Mouse (Mus musculus) heart, embryonic 16.5 days (tissue): Measurements from ENCODE around the gene Fhod1. TPM values are rescaled to one million over a fixed set of nuclear protein-coding genes. Genes with fewer than 3 reads are reported as not detected.

Experiments used
- ATAC-seq: fragments of 200-750 bp; cut with Nextera tagmentation; replicated peaks from 2 replicates; pipeline ENCODE4 v1.8.0; 2017; ENCODE audit warnings: moderate number of reproducible peaks; ENCODE audit not compliant: insufficient read depth, low FRiP score; ENCODE audit errors: extremely low read depth
- H3K27ac ChIP-seq: fragments of 300-500 bp; sonication (generic); 2 replicates; pipeline ENCODE4 v1.5.1; 2014; ENCODE audit warnings: mild to moderate bottlenecking, low read length, control low read depth, moderate library complexity
- H3K27me3 ChIP-seq: fragments of 300-500 bp; sonication (generic); 2 replicates; pipeline ENCODE4 v1.6.1; 2014; ENCODE audit warnings: low read length, mixed read lengths; ENCODE audit not compliant: control insufficient read depth, insufficient read depth
- H3K36me3 ChIP-seq: fragments of 300-500 bp; sonication (generic); 2 replicates; pipeline ENCODE4 v1.6.1; 2014; ENCODE audit not compliant: control insufficient read depth, insufficient read depth
- H3K4me1 ChIP-seq: fragments of 300-500 bp; sonication (generic); 2 replicates; pipeline ENCODE4 v1.6.1; 2014; ENCODE audit warnings: low read length, mixed read lengths; ENCODE audit not compliant: control insufficient read depth, insufficient read depth
- H3K4me2 ChIP-seq: fragments of 300-500 bp; sonication (generic); 2 replicates; pipeline ENCODE4 v1.6.1; 2014; ENCODE audit warnings: low read depth, mild to moderate bottlenecking, control low read depth, low read length
- H3K4me3 ChIP-seq: fragments of 300-500 bp; sonication (generic); 2 replicates; pipeline ENCODE4 v1.5.1; 2014; ENCODE audit warnings: mild to moderate bottlenecking, control low read depth, low read length
- H3K9ac ChIP-seq: fragments of 300-500 bp; sonication (generic); 2 replicates; pipeline ENCODE4 v1.6.1; 2014; ENCODE audit warnings: low read length, control low read depth
- H3K9me3 ChIP-seq: fragments of 300-500 bp; sonication (generic); replicated peaks from 2 replicates; pipeline ENCODE4 v1.6.1; 2016; ENCODE audit warnings: low read length; ENCODE audit not compliant: control insufficient read depth
- WGBS: fragments of 180-500 bp; shearing (Covaris S2); extraction: QIAGEN DNeasy Blood & Tissue Kit; methylation state at CpG from one replicate; pipeline ENCODE4 v1.1.7; 2014; 5-methylcytosine and 5-hydroxymethylcytosine counted together
- polyA plus RNA-seq: library from polyadenylated mRNA; unstranded; fragments of >200 nt; fragmentation: Nextera tagmentation; extraction: Ambion mirVana; gene quantifications from 2 replicates; pipeline ENCODE4 v1.2.1, GENCODE M21; 2015

Gene Fhod1
- polyA plus RNA-seq, result 1.1 and 2.3 TPM in 2 replicates

GRCm38 (mm10) chr8:105347428-105348221, at the start of gene Fhod1:
Gene Fhod1 (minus strand): TSS chr8:105347953.
- WGBS, result under 1% methylated on average over 53 of the region's 53 CpGs
- Histone ChIP-seq H3K4me2 (peak within 1 kb of the TSS; percentile 87), H3K9me3 (no peaks in the 10 kb centered on the region), H3K4me3 (peak within 1 kb of the TSS; percentile 73), H3K27ac (peak within 1 kb of the TSS; percentile 92), H3K9ac (peak within 1 kb of the TSS; percentile 87), H3K4me1 (peaks cover 44% of the 10 kb centered on the region), H3K36me3 (no peaks in the 10 kb centered on the region), H3K27me3 (peaks cover 2% of the 10 kb centered on the region; the same call in 1 of the 2 replicates)
- ATAC-seq, result peak; percentile 88

- no peak overlapping the region for H3K4me3 ChIP-seq
These were observed 46.2 kb upstream of the Fhod1 start for GRCm38 (mm10) chr8:105393915-105394314.

GRCm38 (mm10) chr8:105393089-105393787, 45.5 kb upstream of the Fhod1 start:
- H3K4me3 ChIP-seq, result no peak overlapping the region
- H3K4me2 ChIP-seq, result no peak overlapping the region
- peak; percentile 37 for ATAC-seq
- H3K27me3 ChIP-seq, result peaks cover 16% of the 10 kb centered on the region
- H3K9ac ChIP-seq, result no peak overlapping the region
- H3K4me1 ChIP-seq, result no peaks in the 10 kb centered on the region; the same call in 1 of the 2 replicates
- H3K36me3 ChIP-seq, result no peaks in the 10 kb centered on the region
- no peak overlapping the region for H3K27ac ChIP-seq
- H3K9me3 ChIP-seq, result no peaks in the 10 kb centered on the region
- WGBS, result 57% methylated on average over 12 of the region's 12 CpGs

More at GRCm38 (mm10) chr8:105393915-105394314, 46.2 kb upstream of the Fhod1 start:
- H3K9me3 ChIP-seq, result no peaks in the 10 kb centered on the region
- no peaks in the 10 kb centered on the region for H3K36me3 ChIP-seq
- 76% methylated on average over 7 of the region's 7 CpGs for WGBS
- no peaks in the 10 kb centered on the region for H3K4me1 ChIP-seq
- no peak overlapping the region for H3K9ac ChIP-seq
- H3K27ac ChIP-seq, result no peak overlapping the region
- peaks cover 17% of the 10 kb centered on the region for H3K27me3 ChIP-seq
- no peak overlapping the region for H3K4me2 ChIP-seq
- no peak for ATAC-seq

- no peak for ATAC-seq
- WGBS, result 64% methylated on average over 6 of the region's 6 CpGs
These were observed 41.3 kb upstream of the Fhod1 start for GRCm38 (mm10) chr8:105389096-105389495.

GRCm38 (mm10) chr8:105387151-105387550, 39.4 kb upstream of the Fhod1 start:
- Histone ChIP-seq H3K36me3 (no peaks in the 10 kb centered on the region), H3K27me3 (peaks cover 7% of the 10 kb centered on the region; the same call in 1 of the 2 replicates), H3K4me2 (no peak overlapping the region), H3K9ac (no peak overlapping the region), H3K4me3 (no peak overlapping the region), H3K4me1 (peaks cover 20% of the 10 kb centered on the region), H3K9me3 (no peaks in the 10 kb centered on the region), H3K27ac (no peak overlapping the region)
- peak; percentile 80; the same call in 1 of the 2 replicates for ATAC-seq
- WGBS, result 35% methylated on average over 1 of the region's 1 CpGs

More at GRCm38 (mm10) chr8:105389096-105389495, 41.3 kb upstream of the Fhod1 start:
- Histone ChIP-seq H3K4me1 (peaks cover 20% of the 10 kb centered on the region), H3K36me3 (no peaks in the 10 kb centered on the region), H3K27ac (no peak overlapping the region), H3K9ac (no peak overlapping the region), H3K4me2 (no peak overlapping the region), H3K4me3 (no peak overlapping the region), H3K27me3 (peaks cover 7% of the 10 kb centered on the region; the same call in 1 of the 2 replicates), H3K9me3 (no peaks in the 10 kb centered on the region)

GRCm38 (mm10) chr8:105384070-105384469, 36.3 kb upstream of the Fhod1 start:
- no peaks in the 10 kb centered on the region for H3K9me3 ChIP-seq
- 96% methylated on average over 2 of the region's 2 CpGs for WGBS
- no peaks in the 10 kb centered on the region for H3K36me3 ChIP-seq
- H3K4me2 ChIP-seq, result no peak overlapping the region
- no peak overlapping the region for H3K27ac ChIP-seq
- no peak overlapping the region for H3K9ac ChIP-seq
- no peak for ATAC-seq
- 0 out of 2 replicates have a peak, but pooled peaks cover 3% of the 10 kb centered on the region for H3K27me3 ChIP-seq
- peaks cover 22% of the 10 kb centered on the region for H3K4me1 ChIP-seq
- H3K4me3 ChIP-seq, result no peak overlapping the region

- Histone ChIP-seq H3K9me3 (no peaks in the 10 kb centered on the region), H3K9ac (no peak overlapping the region), H3K36me3 (no peaks in the 10 kb centered on the region), H3K4me2 (no peak overlapping the region), H3K27me3 (0 out of 2 replicates have a peak, but pooled peaks cover 2% of the 10 kb centered on the region), H3K27ac (no peak overlapping the region), H3K4me3 (no peak overlapping the region), H3K4me1 (peaks cover 7% of the 10 kb centered on the region)
- WGBS, result 85% methylated on average over 12 of the region's 12 CpGs
- no peak for ATAC-seq
These were observed 32.6 kb upstream of the Fhod1 start for GRCm38 (mm10) chr8:105380308-105380707.

- H3K27me3 ChIP-seq, result 0 out of 2 replicates have a peak, but pooled peaks cover 3% of the 10 kb centered on the region
- no peaks in the 10 kb centered on the region for H3K36me3 ChIP-seq
- peak overlapping the region; percentile 2; the same call in 1 of the 2 replicates for H3K4me2 ChIP-seq
- 0 out of 2 replicates have a peak, but pooled peaks cover 3% of the 10 kb centered on the region for H3K9me3 ChIP-seq
- WGBS, result 31% methylated on average over 19 of the region's 19 CpGs
- peak; percentile 64 for ATAC-seq
- 0 out of 2 replicates have a peak overlapping the region, but pooled peaks have one; percentile 28 for H3K9ac ChIP-seq
- H3K4me1 ChIP-seq, result peaks cover 7% of the 10 kb centered on the region
- no peak overlapping the region for H3K27ac ChIP-seq
- no peak overlapping the region for H3K4me3 ChIP-seq
These were observed 30.9 kb upstream of the Fhod1 start for GRCm38 (mm10) chr8:105378673-105379072.
